Mouse (Mus musculus) spleen, adult 12 weeks (tissue): ENCODE results near the gene Pcyt1a.
A peak's percentile ranks its signal among the peaks of the same experiment; 100 is the strongest.

ENCODE experiments used
- DNase-seq: peaks from one replicate; pipeline ENCODE4 v3.0.0; 2022; ENCODE audit warnings: low spot score

Gene Pcyt1a

DNA sequence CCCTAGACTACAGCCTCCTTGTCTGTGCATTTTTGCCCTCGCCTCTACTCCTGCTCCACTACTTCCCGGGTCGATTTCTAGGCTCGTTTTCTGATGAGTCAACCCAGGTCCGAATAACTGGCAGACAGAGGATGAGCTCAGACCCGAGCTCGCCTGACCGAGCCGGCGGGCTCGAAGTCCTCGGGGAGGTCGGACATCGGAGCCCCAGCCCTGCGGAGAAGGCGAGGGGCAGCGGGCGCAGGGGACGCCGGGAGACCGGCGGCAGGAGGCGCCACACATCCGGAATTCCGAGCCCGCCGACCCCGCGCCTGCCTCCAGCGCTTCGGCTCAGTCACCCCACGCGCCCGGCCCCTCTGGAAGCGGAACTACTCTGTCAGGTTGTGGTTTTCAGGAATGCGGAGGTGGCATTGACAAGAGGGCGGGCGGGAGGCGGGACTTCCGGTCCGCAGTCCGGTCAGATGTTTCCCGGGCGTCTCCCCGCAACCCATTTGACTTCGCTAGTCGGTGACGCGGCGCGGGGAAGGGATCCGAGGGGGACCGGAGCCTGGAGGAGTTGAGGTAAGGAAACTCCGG lies at the start of gene Pcyt1a:
Gene Pcyt1a (plus strand): TSS at position 448 of the 573 bp plus-strand sequence.
- peak; percentile 78 for DNase-seq

DNA sequence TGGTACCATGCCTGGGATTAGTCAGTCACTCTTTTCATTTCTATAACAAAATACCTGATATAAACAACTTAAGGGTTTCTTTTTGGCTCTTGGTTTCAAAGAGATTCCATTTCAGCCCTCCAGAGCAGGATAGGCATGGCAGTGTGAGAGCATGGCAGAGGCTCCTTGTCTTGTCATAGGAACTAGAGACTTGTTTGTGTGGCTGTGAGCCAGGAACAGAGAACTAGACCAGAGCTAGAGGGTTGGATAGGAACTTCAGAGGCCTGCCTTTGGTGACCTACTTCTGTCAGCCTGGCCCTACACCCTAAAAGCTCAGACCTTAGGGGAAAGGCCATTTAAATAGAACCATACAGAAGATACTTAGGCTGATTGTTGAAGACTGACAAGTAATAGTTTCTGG lies 47.8 kb upstream of the Pcyt1a start:
- DNase-seq: no peak

DNA sequence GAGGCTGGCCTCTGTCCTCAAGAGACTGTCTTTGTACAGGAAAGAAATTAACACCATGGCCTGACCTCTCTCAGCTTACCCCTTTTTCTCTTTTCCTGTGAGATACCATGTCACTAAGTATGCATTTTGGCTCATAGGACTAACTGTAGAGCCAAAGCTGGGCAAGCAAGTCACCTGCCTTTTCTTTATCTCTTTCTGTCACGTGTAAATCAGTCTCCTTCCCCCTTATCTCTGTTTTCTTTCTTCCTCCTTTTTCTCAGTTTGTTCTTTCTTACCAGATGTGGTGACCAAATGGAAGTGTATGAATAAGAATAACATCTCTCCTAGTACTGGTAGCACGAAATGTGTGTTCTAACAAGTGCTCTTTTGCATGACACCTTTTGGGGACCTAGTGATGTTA lies 45.8 kb upstream of the Pcyt1a start:
- DNase-seq: no peak

DNA sequence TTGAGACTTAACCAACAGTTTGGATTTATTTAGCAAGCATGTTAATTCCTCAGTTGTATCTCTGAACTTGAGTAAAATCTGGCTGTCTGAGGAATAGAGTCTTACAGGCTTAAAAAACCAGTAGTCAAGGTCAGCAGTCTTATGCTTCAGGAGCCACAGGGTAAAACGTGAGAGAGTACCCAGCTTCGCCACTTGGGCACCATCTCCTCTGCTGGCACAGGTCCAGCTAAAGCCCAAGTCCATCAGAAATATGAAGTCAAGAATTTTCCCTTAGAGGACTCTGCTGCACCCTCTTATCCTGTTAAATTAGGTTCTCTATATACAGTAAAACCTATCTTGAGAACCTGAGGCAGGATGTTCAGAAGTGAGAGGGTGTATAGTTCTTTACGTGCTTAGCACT lies 43.9 kb upstream of the Pcyt1a start:
- DNase-seq: no peak

DNA sequence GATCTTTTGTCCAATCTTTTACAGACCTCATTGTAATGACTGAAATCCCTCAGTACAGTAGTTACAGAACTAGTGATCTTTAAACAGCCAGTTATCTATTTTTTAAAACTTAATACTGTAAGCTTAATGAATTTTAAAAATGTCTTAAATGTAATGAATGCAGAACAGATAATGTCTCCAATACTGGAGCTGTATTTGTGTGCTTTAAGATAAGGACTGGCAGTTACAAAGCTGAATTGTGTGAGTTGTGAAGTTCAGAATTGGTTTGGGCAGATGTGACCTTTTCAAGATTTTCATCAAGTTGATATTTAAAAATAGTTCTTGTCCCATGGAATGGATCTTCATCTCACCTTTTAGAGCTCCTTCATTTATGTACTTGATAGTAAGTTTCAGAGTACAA lies 41.7 kb upstream of the Pcyt1a start:
- no peak for DNase-seq

DNA sequence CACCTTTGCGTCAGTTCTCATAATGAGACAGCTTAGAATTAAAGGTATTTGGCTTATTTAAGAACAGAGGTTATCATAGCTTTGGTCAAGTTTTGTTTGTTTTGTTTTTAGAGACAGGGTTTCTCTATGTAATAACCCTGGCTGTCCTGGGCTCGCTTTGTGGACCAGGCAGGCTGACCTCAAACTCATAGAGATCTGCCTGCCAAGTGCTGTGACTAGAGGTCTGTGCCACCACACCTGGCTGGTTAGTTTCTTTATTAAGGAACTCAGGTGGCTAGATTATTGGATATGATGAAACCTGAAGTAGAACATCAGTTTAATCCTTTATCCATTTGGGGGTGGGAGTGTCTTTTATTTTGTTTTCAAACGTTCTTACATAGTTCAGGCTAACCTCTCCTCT lies 40.9 kb upstream of the Pcyt1a start:
- DNase-seq: no peak

DNA sequence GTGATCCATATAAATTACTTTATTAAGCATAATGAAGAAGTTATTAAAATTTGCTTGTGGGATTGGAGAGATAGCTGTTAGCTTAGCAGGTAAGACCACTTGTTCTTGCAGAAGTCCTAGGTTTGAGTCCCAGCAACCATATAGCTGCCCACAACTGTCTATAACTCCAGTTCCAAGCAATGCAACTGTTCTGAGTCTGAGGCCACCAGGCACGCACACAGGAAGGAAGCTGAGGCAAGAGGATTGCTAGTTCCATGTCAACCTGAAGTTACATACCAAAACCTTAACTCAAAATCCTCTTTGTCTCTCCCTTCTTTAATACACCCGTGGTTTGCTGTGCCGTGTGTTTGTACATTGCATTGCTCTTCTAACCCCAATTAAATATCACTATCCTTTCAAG lies 39.8 kb upstream of the Pcyt1a start:
- DNase-seq: no peak

DNA sequence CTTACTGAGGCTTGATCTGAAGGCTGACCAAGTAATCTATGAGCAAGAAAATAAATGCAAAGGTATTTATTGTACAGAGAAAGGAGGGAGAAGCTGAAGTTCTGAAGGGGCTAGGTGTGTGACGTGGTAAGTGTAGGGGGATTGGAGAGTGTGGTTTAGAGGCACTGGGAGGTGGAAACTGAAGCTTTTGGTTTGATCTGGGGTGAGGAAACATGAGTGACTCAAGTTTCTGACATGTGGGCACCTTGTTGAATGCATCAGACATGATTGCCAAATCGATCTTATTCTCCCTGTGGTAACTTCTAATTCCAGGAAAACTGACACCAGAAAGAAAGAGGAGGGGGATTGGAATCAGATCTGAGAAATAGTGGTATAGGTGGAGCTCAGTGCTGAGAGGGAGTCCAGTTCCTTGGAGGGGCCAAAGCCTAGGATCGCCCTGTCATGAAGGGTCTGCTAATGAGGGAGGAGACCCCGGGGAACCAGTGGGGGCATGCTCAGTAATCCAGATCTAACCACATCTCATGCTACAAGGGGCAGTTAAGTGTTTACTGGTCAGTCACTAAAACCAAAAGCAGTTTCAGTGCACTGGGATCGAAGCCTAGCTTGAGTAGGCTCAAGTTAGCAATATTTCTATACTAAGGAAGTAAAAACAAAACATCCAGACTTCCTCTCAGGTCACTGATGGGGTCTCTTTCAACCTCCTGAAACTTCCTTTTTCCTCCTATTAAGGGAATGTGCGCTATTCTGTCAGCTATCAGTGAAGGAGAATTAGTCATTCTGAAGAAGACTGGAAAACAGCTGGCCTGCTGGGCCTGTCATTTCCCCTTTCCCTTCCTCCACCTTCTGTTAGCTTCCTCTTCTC lies 34.8 kb upstream of the Pcyt1a start:
- DNase-seq: no peak

DNA sequence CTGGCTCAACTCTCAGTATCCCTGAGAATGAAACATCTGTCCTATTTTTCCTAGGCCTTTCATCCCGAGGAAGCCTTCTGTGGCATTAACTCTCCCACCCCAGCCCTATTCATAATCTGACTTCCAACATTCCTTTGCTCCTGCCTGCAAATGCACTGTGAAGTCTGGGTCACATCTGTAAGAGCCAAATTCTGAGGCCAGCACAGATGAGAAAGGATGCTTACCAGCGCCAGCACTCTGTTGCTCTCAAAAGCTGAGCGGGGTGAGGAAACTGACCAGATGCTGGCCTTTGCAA lies 34.2 kb upstream of the Pcyt1a start:
- no peak for DNase-seq

DNA sequence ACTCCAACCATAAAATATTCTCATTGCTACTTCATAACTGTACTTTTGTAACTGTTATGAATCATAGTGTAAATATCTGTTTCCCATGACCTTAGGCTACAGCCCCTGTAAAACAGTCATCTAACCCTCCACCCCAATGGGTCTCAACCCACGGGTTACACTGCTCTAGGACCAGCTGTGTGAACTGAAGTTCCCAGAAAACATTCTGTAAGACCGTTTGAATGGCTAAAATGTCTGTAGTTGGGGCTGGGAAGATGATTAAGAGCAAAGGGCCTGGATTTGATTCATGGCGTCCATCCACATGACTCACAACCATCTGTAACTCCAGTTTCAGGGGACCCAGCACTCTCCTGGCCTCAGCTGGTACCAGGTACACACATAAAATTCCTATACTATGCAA lies 32.5 kb upstream of the Pcyt1a start:
- DNase-seq: no peak

DNA sequence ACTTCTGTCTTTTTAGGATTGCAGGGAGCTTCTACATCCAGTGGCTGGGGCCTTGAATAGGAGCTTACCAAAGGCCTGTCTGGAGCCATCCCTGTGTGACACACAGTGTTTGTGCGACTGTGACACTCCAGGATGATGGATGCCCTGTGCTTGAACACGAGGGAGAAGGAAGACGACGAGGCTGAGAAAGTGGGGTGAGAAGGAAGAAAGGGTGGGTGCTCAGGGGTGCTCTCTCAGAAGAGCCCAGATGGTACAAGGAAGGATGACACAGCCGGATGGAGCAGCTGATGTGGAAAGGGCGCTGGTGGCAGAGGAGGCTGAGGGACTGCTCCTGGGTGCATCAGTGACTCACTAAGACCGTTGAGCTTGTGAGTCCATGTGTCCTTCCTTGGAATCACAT lies 30.5 kb upstream of the Pcyt1a start, which contains the start of gene Tm4sf19:
Gene Tm4sf19 (plus strand): TSS at position 240 of the 400 bp plus-strand sequence.
- DNase-seq: no peak

DNA sequence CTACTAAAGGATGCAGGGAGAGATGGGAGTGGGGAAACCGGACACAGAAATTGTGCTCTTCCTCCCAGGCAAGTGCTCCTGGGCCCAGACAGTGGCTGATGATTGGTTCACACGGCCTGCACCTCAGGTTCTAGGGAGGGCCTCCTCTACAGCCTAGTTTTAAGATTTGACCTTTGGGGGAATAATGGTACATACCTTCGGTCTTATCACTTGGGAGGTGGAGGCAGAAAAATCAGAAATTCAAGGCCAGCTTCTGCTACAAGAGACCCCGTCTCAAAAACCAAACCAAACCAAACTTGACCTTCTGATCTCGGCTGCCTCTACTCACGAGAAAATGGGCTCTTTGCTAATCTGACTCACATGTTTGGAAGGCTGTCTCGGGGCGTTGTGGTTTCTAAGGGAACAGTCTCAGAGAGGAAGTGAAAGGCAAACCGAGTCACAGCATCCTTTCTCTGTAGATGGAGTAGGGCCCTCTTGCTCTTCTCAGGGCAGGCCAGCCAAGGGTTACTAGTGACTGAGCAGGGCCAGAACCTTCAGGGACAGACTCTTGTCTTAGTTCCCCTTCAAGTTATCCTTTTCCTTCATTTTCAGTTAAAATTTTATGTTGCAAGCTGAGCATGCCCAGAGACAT lies 29.3 kb upstream of the Pcyt1a start:
- DNase-seq: peak; percentile 9

DNA sequence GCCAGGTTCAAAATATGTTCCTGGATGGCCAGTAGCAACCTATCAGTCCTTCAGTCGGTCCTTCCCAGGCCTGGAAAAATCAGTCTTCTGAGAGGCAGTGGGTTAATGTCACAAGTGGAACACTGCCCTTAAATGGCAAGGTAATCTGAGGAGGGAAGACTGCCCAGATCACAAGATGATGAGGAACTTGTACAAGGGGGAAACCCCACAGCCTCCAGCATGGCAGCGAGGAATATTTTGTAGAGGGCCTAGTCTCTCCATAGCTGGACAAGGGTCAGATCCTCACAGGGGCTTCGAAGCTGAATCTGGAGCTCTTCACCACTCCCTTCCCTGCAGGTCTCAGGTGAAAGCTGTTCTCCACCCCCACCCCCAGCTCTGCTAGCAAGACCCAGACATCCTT lies 27.9 kb upstream of the Pcyt1a start:
- DNase-seq: no peak

DNA sequence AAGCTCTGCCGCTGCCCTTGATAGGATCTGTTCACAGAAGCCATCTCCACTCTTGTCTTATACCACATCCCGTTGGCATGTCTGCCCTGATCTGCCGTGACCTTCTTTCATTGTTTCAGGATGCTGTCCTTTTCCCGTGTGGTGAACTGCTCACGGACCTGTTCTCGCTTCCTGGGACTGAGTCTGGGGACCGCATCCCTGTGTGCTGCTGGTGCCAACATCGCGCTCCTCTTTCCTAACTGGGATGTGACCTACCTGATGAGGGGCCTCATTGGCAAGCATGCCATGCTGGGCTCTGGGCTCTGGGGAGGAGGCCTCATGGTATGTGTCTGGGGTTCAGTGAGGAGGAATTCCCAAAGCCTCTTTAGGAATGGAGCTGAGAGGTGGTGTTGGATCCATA lies 25.0 kb upstream of the Pcyt1a start:
- no peak for DNase-seq

DNA sequence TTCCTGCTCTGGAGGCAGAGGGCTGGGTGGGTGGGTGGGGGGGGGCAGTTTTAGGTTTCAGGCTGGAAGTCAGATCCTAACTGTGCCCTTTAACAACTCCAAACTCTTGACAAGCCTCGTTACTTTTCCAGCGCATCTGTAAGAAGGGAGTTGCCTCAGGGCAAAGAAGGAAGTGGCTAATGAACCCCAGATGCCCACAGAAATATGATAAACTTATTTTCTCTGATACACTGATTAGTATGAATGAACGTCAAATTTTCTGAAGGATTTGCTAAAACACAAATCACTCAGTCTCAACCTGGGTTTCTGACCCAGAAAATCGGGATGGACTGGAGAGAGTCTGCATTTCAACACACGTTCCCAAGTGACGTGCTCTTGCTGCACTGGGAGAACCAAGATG lies 24.1 kb upstream of the Pcyt1a start:
- no peak for DNase-seq

DNA sequence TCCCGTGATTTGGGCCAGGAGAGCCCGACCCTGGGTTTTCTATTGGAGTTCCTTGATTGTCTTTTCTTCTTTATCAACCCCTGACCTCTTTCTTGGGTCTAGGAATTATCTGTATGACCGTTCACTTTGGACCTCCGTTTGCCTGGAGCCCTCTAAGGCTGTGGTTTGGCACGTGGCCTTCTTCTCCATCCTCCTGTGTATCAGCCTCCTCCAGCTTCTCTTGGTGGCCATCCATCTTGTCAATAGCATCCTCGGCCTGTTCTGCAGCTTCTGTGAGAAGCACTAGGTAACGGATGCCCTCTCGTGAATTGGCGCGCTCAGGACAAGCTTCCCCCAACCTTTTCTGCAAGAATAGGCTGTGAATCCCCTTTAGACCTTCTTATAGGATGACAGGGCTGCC lies 23.0 kb upstream of the Pcyt1a start:
- DNase-seq: no peak

DNA sequence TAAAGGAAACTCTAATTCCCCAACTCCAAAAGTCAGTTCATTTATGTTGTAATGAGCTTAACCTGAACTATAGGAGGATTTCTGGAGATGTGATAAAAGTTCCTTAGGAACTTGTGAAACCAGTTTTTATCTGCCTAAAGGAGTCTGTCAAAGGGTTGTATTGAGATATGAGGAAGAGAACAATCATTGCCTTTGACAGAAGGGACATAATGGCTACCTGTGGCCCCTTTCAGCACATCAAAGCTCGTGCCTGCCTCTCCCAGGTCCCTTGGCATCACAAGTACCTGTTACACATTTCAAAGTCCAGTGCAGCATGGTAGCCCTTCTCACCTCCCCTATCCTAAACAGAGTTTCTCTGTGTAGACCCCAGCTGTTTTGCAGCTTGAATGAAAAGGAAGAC lies 13.3 kb upstream of the Pcyt1a start:
- DNase-seq: no peak

DNA sequence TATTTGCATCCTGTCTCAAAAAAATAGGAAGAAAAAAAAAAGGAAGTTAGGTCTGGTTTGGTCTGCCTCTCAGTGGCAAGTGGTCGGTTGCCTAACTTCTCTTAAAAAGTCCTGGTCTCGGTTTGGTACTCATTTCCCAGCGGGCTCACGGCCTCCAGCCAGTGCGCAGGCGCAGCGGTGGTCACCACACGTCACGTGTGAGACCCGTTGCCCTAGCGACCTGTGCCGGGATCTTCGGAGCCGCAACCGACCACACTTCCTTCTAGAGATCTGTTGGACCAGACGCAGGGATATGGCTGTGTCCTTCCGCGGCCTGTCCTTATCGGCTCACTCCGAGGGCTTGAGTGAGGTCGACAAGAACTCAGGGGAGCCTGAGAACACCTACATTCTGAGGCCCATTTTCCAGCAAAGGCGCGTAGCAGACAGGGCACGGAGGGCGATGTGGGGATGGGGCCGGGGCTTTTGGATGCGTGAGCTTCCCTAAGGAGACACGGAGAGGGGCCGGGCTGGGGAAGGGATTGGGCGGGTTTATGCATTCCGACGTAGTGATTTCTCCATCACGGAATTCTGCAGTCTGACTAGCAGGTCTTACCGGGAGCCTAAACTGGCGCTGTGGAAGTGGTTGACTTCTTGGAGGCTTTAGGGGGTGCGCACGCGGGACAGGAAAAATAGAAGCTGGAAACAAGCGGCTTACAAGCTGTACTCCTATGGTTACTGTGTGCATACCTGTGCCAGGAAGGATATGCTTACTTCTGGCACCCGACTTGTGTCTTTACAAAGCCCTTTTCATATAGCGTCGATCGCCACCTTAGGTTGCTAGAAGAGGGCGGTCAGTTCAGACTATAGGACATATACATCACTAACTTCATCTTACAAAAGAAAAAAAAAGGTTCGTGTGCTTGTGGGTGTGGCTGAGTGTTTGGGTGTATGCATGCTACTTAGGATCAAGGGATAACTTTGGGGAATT lies 10.9 kb upstream of the Pcyt1a start, which contains the start of gene Tctex1d2:
Gene Tctex1d2 (plus strand): TSS at position 186 of the 967 bp plus-strand sequence.
- DNase-seq: peak; percentile 84

DNA sequence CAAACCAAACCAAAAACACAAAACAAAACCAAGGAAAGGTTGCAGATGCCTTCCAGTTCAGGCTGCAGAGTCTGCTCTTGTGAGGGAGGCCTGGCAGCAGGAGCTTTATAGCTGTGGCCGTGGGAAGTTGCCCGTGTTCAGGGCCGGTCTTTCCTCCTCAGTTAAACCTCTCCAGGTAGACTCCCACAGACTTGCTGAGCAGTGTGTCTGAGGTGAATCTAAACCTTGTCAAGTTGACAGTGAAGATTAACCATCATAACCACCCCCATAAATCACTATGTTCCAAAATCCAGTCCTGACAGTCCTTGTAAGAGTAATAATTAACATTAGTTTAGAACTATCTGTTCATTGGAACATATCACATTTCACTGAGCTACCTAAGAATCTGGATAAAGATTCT lies 3.2 kb upstream of the Pcyt1a start:
- DNase-seq: no peak

DNA sequence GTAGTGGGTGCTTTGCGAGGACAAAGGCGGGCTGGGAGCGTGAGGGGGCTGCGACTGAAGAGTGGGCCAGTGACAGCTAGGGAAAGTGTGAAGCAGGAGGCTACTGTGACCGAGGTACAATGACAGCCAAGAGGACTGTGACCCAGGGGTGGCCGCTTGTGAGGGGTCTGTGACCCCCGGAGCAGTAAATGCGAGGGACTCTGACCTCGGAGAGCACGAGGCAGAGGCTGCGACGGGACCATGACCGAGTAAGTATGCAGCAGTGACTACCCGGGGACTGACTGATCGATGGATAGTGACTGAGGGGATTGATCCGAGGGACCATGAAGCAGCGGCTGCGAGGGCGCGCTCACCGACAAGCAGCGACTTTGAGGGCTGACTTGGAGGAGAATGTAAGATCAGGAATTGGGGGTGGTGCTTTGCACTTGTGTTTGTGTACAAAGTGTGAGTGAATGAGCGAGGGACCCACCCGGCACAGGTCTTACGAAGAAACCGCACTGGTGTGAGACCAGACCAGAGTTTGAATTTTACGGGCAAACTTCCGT lies 398 bp downstream of the Pcyt1a start:
- no peak for DNase-seq

DNA sequence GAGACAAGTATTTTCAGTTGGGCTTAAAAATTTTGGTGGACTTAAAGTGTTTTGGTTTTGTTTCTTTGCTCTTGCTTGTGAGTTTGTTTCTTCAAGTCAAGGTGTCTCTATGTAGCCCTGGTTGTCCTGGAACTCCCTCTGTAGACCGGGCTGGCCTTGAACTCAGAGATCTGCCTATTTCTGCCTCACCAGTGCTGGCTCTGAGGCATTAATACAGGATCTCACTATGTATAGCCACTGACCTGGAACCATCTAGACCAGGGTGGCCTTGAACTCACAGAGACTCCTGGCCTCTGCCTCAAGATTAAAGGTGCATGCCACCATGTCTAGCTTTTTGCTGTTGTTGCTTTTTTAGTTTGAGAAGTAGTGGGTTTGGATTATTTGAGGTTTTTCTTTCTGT lies 1.2 kb downstream of the Pcyt1a start:
- DNase-seq: peak; percentile 15

DNA sequence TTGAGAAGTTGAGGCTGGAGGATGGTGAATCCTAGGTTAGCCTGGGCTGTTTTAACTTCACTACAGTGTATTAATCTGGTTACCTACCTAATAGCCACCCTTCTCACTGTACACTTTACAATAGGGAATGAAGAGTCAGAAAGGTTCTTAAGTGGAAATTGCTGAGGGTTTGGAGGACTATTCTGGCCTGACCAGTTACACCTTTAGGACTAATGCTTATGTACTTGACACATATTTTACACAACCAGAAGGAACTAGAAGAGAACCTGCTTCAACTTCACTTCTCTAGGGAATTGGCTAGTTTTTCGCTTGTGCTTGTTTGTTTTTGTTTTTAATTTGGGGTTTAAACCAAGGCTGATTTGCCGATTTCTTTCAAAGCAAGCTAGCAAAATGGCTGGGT lies 2.4 kb downstream of the Pcyt1a start:
- no peak for DNase-seq
